Mouse (Mus musculus) hindbrain, embryonic 11.5 days (tissue): ENCODE data around the gene Foxn2. TPM values are rescaled to one million over a fixed set of nuclear protein-coding genes. Genes with fewer than 3 reads are reported as not detected.
A peak's percentile ranks its signal among the peaks of the same experiment; 100 is the strongest.
"Not testable (repeated sequence)": the region's sequence is repeated elsewhere in the genome, so short reads cannot be mapped to it uniquely, and the experiment has no call there.

Experiments
- ATAC-seq: fragments of 200-750 bp; cut with Nextera tagmentation; 2 replicates; pipeline ENCODE4 v1.8.0; 2017; ENCODE audit warnings: mild to moderate bottlenecking, moderate TSS enrichment, moderate library complexity; ENCODE audit not compliant: low FRiP score
- DNase-seq: peaks from one replicate; pipeline ENCODE4 v3.0.0-alpha.2; 2015; ENCODE audit warnings: low spot score
- H3K27ac ChIP-seq: fragments of 300-500 bp; sonication (generic); 2 replicates; pipeline ENCODE4 v1.5.1; 2014; ENCODE audit warnings: mild to moderate bottlenecking, low read depth, low read length
- H3K27me3 ChIP-seq: fragments of 300-500 bp; sonication (generic); 2 replicates; pipeline ENCODE4 v1.6.1; 2014; ENCODE audit warnings: mild to moderate bottlenecking, low read length, moderate library complexity, mixed read lengths; ENCODE audit not compliant: control insufficient read depth, insufficient read depth
- H3K36me3 ChIP-seq: fragments of 300-500 bp; sonication (generic); 2 replicates; pipeline ENCODE4 v1.6.1; 2014; ENCODE audit warnings: mild to moderate bottlenecking, low read length, moderate library complexity, mixed read lengths; ENCODE audit not compliant: control insufficient read depth, insufficient read depth
- H3K4me1 ChIP-seq: fragments of 300-500 bp; sonication (generic); replicated peaks from 2 replicates; pipeline ENCODE4 v1.6.1; 2014; ENCODE audit warnings: low read length, mixed read lengths; ENCODE audit not compliant: control insufficient read depth, insufficient read depth
- H3K4me2 ChIP-seq: fragments of 300-500 bp; sonication (generic); replicated peaks from 2 replicates; pipeline ENCODE4 v1.6.1; 2014; ENCODE audit warnings: mild to moderate bottlenecking, low read depth, low read length
- H3K4me3 ChIP-seq: fragments of 300-500 bp; sonication (generic); 2 replicates; pipeline ENCODE4 v1.5.1; 2014; ENCODE audit warnings: low read depth, low read length
- H3K9ac ChIP-seq: fragments of 300-500 bp; sonication (generic); 2 replicates; pipeline ENCODE4 v1.6.1; 2014; ENCODE audit warnings: low read depth, low read length
- H3K9me3 ChIP-seq: fragments of 300-500 bp; sonication (generic); 2 replicates; pipeline ENCODE4 v1.6.1; 2016; ENCODE audit warnings: low read length; ENCODE audit not compliant: control insufficient read depth
- WGBS: fragments of 180-500 bp; shearing (Covaris S2); extraction: QIAGEN DNeasy Blood & Tissue Kit; methylation state at CpG from one replicate; pipeline ENCODE4 v1.1.7; 2014; 5-methylcytosine and 5-hydroxymethylcytosine counted together
- polyA plus RNA-seq: library from polyadenylated mRNA; unstranded; fragments of >200 nt; fragmentation: Nextera tagmentation; extraction: Ambion mirVana; gene quantifications from 2 replicates; pipeline ENCODE4 v1.2.1, GENCODE M21; 2014

Gene Foxn2
- polyA plus RNA-seq, 1 experiment from 2014 or later, result 9.2 TPM

DNA sequence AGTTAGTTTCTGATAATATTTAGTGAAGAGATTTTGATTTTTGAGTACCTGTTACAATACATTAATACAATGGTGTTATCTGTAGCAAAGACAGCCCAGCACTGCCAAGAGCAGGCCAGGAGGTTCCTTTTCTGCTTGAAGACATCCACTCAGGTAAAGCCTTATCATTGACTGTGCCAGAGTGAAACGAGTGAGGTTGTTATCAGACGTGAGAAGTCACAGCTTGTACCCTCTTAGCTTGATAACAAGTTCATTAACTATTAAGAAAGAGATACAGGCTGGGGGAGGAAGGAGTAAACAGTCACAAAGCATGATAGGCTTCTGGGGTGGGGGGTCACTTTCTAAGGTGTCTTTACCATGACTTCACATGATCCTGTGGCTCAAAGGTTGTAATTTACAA is 19.0 kb downstream of the Foxn2 start:
- H3K27me3 ChIP-seq, result no peaks in the 10 kb centered on the region
- no peak overlapping the region for H3K27ac ChIP-seq
- no peaks in the 10 kb centered on the region for H3K9me3 ChIP-seq
- 85% methylated on average over 2 of the region's 2 CpGs for WGBS
- ATAC-seq, result no peak
- no peaks in the 10 kb centered on the region for H3K36me3 ChIP-seq
- H3K9ac ChIP-seq, result no peak overlapping the region
- no peak overlapping the region for H3K4me2 ChIP-seq
- H3K4me1 ChIP-seq, result no peaks in the 10 kb centered on the region
- no peak overlapping the region for H3K4me3 ChIP-seq
- no peak for DNase-seq

DNA sequence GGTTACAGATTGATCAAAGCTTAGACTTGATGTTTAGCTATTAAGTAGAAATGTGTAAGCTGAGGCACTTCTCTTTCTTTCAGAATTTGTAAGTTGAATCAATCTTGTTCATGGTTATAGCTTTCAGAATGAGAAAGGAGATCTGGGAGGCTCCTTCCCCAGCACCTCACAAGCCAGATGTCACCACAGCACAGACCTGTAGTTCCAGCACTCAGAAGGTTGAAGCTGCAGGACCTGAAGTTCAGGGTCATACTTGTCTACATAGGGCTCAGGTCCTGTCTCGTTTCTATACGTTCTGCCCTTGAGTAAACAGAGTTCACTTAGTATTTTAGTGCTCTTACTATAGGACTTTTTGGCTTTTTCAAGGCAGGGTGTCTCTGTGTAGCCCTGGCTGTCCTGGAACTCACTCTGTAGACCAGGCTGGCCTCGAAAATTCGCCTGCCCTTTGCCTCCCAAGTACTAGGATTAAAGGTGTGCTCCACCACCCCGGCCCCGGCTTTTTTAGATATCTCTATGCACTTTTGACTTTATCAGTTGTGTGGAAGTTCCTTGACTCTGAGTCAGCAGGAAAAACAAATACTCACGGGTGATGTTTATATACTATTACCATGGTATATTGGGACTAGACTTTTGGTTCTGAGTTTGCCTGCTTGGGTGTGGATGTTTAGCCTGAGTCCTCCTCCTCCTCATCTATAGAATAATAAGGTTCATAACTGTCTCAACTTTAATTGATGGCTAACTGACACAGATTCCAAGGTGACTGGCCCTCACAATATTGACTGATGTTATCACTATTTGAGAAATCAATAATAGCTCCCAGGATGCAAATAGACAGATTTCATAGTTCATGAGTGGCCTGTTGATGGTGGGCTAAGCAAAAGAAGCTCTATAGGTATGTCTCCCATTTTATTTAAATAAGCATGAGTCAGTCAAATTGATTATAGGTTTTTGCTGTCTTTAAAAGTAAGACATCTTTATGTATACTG is 19.7 kb downstream of the Foxn2 start:
- Histone ChIP-seq H3K36me3 (no peaks in the 10 kb centered on the region), H3K27ac (no peak overlapping the region), H3K4me3 (no peak overlapping the region), H3K9ac (no peak overlapping the region), H3K9me3 (no peaks in the 10 kb centered on the region), H3K4me2 (no peak overlapping the region), H3K4me1 (no peaks in the 10 kb centered on the region), H3K27me3 (no peaks in the 10 kb centered on the region)
- WGBS, result 89% methylated on average over 7 of the region's 7 CpGs
- DNase-seq (no peak), ATAC-seq (no peak)

DNA sequence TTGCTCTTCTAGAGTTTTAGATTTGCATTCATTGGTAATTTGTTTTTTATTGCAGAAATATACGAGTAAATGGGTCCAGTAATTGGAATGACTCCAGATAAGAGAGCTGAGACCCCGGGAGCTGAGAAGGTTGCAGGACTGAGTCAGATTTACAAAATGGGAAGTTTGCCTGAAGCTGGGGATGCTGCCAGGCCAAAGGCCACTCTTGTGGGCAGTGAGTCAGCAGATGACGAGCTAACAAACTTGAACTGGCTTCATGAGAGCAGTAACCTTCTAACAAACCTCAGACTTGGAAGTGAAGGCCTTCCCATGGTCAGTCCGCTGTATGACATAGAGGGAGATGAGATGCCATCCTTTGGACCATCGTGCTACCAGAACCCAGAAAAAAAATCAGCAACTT is 22.1 kb downstream of the Foxn2 start:
- Histone ChIP-seq H3K36me3 (no peaks in the 10 kb centered on the region), H3K9me3 (no peaks in the 10 kb centered on the region), H3K27ac (no peak overlapping the region), H3K9ac (no peak overlapping the region), H3K4me3 (no peak overlapping the region), H3K27me3 (no peaks in the 10 kb centered on the region), H3K4me1 (no peaks in the 10 kb centered on the region), H3K4me2 (no peak overlapping the region)
- ATAC-seq, result no peak
- DNase-seq, result no peak
- WGBS, result 93% methylated on average over 5 of the region's 5 CpGs

DNA sequence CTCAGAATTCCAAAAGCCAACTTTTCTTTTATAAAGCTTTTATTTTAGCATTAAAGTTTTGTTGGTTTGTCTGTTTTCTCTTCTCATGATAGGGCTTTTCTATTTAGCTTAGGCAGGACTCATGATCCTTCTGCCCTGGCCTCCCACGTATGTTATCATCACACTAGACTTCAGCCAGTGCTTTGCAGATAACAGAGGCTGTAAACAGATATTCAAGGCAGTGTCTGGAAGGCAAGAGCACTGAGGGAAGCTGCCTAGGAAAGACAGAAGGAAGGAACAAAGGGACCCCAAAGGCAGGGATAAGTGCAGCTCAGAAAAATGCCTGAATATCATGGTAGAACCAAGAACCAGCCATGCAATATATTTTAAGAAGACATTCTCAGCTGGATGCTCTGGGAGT is 26.1 kb downstream of the Foxn2 start:
- Histone ChIP-seq H3K9me3 (no peaks in the 10 kb centered on the region), H3K4me1 (no peaks in the 10 kb centered on the region), H3K4me2 (no peak overlapping the region), H3K36me3 (0 out of 2 replicates have a peak, but pooled peaks cover 2% of the 10 kb centered on the region), H3K27me3 (no peaks in the 10 kb centered on the region), H3K27ac (no peak overlapping the region), H3K4me3 (no peak overlapping the region), H3K9ac (no peak overlapping the region)
- DNase-seq (no peak), ATAC-seq (no peak)
- WGBS, result 94% methylated on average over 1 of the region's 1 CpGs

DNA sequence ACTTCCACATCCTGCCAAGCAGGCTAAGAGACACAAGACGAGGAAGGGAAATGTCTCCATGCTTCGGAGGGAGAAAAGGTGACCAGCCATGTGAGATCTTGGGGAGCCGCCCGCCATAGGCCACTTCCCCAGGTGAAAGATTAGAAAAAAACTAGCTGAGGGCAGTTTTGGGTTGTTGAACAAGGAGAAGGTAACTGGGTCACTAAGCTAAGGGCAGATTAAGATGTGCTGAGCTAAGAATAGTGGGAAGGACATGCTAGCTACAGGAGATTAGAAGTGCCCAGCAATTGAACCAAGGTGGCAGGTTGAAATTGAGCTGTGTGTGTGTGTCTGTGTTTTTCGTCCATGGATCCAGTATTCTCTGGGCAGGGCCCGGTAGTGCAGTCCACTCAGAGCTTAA is 27.2 kb downstream of the Foxn2 start:
- Histone ChIP-seq H3K27ac (no peak overlapping the region), H3K36me3 (0 out of 2 replicates have a peak, but pooled peaks cover 2% of the 10 kb centered on the region), H3K27me3 (no peaks in the 10 kb centered on the region), H3K4me1 (no peaks in the 10 kb centered on the region), H3K9ac (no peak overlapping the region), H3K9me3 (no peaks in the 10 kb centered on the region), H3K4me3 (no peak overlapping the region), H3K4me2 (no peak overlapping the region)
- 89% methylated on average over 6 of the region's 6 CpGs for WGBS
- no peak for DNase-seq
- no peak for ATAC-seq

DNA sequence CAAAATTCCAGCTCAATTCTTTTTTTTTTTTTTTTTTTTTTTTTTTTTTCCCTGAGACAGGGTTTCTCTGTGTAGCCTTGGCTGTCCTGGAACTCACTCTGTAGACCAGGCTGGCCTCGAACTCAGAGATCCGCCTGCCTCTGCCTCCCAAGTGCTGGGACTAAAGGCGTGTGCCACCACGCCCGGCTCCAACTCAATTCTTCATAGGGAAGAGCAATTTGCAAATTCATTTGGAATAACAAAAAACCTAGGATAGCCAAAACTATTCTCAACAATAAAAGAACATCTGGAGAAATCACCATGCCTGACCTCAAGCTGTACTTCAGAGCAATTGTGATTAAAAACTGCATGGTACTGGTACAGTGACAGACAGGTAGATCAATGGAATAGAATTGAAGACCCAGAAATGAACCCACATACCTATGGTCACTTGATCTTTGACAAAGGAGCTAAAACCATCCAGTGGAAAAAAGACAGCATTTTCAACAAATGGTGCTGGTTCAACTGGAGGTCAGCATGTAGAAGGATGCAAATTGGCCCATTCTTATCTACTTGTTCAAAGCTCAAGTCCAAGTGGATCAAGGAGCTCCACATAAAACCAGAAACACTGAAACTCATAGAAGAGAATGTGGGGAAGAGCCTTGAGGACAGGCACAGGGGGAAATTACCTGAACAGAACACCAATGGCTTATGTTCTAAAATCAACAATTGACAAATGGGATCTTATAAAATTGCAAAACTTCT is 28.3 kb downstream of the Foxn2 start:
- not testable (repeated sequence) for H3K4me3 ChIP-seq, ATAC-seq, DNase-seq, H3K4me1 ChIP-seq, H3K9ac ChIP-seq, H3K36me3 ChIP-seq, H3K27me3 ChIP-seq, H3K9me3 ChIP-seq, H3K4me2 ChIP-seq, H3K27ac ChIP-seq
- WGBS, result 91% methylated on average over 4 of the region's 5 CpGs

DNA sequence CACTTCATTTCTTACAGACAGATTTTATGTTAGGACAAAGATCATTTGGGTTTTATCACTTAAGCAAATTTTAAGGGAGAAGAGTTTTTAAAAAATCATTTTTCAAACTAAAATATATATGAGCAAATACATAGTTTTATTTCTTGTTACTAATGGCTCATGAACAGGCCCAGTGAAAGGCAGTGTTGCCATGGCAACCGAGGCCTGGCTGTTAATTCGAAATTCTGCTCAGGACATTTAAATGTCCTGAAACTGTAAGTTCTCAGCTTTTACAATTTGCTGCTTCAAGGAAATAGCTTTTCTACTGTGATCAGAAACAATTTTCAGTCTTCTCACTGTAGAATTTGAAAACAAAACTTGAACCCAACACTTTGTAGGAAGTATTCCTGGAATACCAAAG is 33.3 kb downstream of the Foxn2 start:
- no peaks in the 10 kb centered on the region for H3K27me3 ChIP-seq
- H3K9ac ChIP-seq, result no peak overlapping the region
- H3K4me1 ChIP-seq, result no peaks in the 10 kb centered on the region
- 84% methylated on average over 2 of the region's 2 CpGs for WGBS
- H3K4me2 ChIP-seq, result no peak overlapping the region
- H3K9me3 ChIP-seq, result no peaks in the 10 kb centered on the region
- peaks cover 2% of the 10 kb centered on the region; the same call in 1 of the 2 replicates for H3K36me3 ChIP-seq
- DNase-seq (peak; percentile 36), ATAC-seq (no peak)
- no peak overlapping the region for H3K27ac ChIP-seq
- no peak overlapping the region for H3K4me3 ChIP-seq

DNA sequence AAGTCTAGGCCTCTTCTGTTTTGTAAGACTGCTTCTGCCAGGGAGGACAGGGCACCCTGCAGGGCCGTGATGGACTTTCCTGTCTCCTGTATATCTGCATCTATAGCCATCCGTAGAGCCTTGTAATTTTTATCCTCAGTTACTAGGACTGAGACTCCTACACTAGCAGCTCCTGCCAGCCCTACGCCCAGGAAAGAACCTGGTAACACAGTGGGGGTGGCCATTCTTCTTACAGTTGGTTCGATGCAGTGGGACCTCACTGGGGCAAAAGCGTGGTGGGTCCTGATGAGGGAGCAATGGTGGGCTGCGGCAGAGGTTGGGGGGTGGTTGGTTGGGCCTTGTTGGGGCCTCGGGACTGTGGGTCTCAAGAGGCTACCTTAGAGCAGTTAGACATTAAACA is 36.7 kb downstream of the Foxn2 start:
- no peaks in the 10 kb centered on the region for H3K9me3 ChIP-seq
- no peaks in the 10 kb centered on the region; the same call in 1 of the 2 replicates for H3K36me3 ChIP-seq
- no peak overlapping the region for H3K4me2 ChIP-seq
- no peaks in the 10 kb centered on the region for H3K27me3 ChIP-seq
- no peak overlapping the region for H3K4me3 ChIP-seq
- DNase-seq (no peak), ATAC-seq (no peak)
- no peak overlapping the region for H3K9ac ChIP-seq
- no peak overlapping the region for H3K27ac ChIP-seq
- H3K4me1 ChIP-seq, result no peaks in the 10 kb centered on the region
- 95% methylated on average over 7 of the region's 7 CpGs for WGBS
